Comparison of ENCODE assay signal across 7 mouse cellular contexts in genomic region chr17:21517130-21517671, GRCm38 (mm10). TPM values are rescaled to one million over a fixed set of nuclear protein-coding genes. Genes with fewer than 3 reads are reported as not detected.
DNase-seq lines count a peak whose midpoint lies in the region; ATAC-seq lines count a peak whose summit lies in the region.

No protein-coding gene starts in this region.

- peaks cover 14% of the 10 kb centered on the region for H3K4me1 ChIP-seq in megakaryocyte, embryonic 14.5 days
- peaks cover 6% of the 10 kb centered on the region for H3K4me1 ChIP-seq in forebrain, embryonic 12.5 days
- no peaks in the 10 kb centered on the region for H3K4me1 ChIP-seq in liver, embryonic 11.5 days (replicated peaks; ENCODE audit: control insufficient read depth, insufficient read depth, low read length)
- H3K4me1 ChIP-seq in stomach, embryonic 16.5 days (ENCODE audit: control insufficient read depth, insufficient read depth, low read length), result peaks cover 4% of the 10 kb centered on the region

- H3K27me3 ChIP-seq in megakaryocyte, embryonic 14.5 days (replicated peaks), result no peaks in the 10 kb centered on the region
- H3K27me3 ChIP-seq in forebrain, embryonic 12.5 days, result no peaks in the 10 kb centered on the region
- no peaks in the 10 kb centered on the region for H3K27me3 ChIP-seq in liver, embryonic 11.5 days (replicated peaks; ENCODE audit: control insufficient read depth, insufficient read depth, low read length)
- no peaks in the 10 kb centered on the region for H3K27me3 ChIP-seq in stomach, embryonic 16.5 days (ENCODE audit: control insufficient read depth, insufficient read depth, low read length)

- 36% methylated on average over 4 of the region's 4 CpGs for WGBS in forebrain, embryonic 12.5 days
- 30% methylated on average over 4 of the region's 4 CpGs for WGBS in liver, embryonic 11.5 days
- 28% methylated on average over 4 of the region's 4 CpGs for WGBS in stomach, embryonic 16.5 days

- H3K4me2 ChIP-seq in forebrain, embryonic 12.5 days, result peak overlapping the region; percentile 71
- peak overlapping the region; percentile 75 for H3K4me2 ChIP-seq in liver, embryonic 11.5 days
- peak overlapping the region; percentile 90 for H3K4me2 ChIP-seq in stomach, embryonic 16.5 days (ENCODE audit: low read depth, low read length)

- H3K27ac ChIP-seq in forebrain, embryonic 12.5 days, result peak overlapping the region; percentile 89
- H3K27ac ChIP-seq in liver, embryonic 11.5 days (ENCODE audit: low read depth, low read length), result peak overlapping the region; percentile 83; the same call in 1 of the 2 replicates
- peak overlapping the region; percentile 97 for H3K27ac ChIP-seq in stomach, embryonic 16.5 days (ENCODE audit: low read length)

- peak overlapping the region; percentile 64; the same call in 1 of the 2 replicates for H3K9ac ChIP-seq in forebrain, embryonic 12.5 days
- H3K9ac ChIP-seq in liver, embryonic 11.5 days (ENCODE audit: low read depth, low read length), result peak overlapping the region; percentile 78
- H3K9ac ChIP-seq in stomach, embryonic 16.5 days (ENCODE audit: low read length), result peak overlapping the region; percentile 77

- H3K36me3 ChIP-seq in megakaryocyte, embryonic 14.5 days (replicated peaks; ENCODE audit: low read length), result peaks cover 5% of the 10 kb centered on the region
- 0 out of 2 replicates have a peak, but pooled peaks cover 2% of the 10 kb centered on the region for H3K36me3 ChIP-seq in forebrain, embryonic 12.5 days (replicated peaks)
- H3K36me3 ChIP-seq in liver, embryonic 11.5 days (ENCODE audit: control insufficient read depth, insufficient read depth, low read length), result no peaks in the 10 kb centered on the region
- 0 out of 2 replicates have a peak, but pooled peaks cover under 1% of the 10 kb centered on the region for H3K36me3 ChIP-seq in stomach, embryonic 16.5 days (ENCODE audit: control insufficient read depth, insufficient read depth, low read length)

- ATAC-seq in megakaryocyte, adult 5-6 weeks (ENCODE audit: poor library complexity, severe bottlenecking), result no peak; the same call in 1 of the 2 replicates
- ATAC-seq in forebrain, embryonic 12.5 days (ENCODE audit: low FRiP score), result 0 out of 2 replicates have a peak, but pooled peaks have one; percentile 8
- ATAC-seq in liver, embryonic 11.5 days (replicated peaks; ENCODE audit: low FRiP score), result no peak
- no peak for ATAC-seq in stomach, embryonic 16.5 days (ENCODE audit: insufficient read depth, low FRiP score)

- H3K4me3 ChIP-seq in megakaryocyte, embryonic 14.5 days (replicated peaks), result peak overlapping the region; percentile 93
- H3K4me3 ChIP-seq in forebrain, embryonic 12.5 days (replicated peaks), result peak overlapping the region; percentile 53
- peak overlapping the region; percentile 65 for H3K4me3 ChIP-seq in liver, embryonic 11.5 days (ENCODE audit: low read depth, low read length)
- H3K4me3 ChIP-seq in stomach, embryonic 16.5 days (replicated peaks; ENCODE audit: low read length), result peak overlapping the region; percentile 60

- DNase-seq in liver, embryonic 11.5 days (ENCODE audit: low spot score), result no peak
- DNase-seq in cerebellum, adult 11-12 months, result no peak
- DNase-seq in frontal cortex, postnatal 10 days (ENCODE audit: low spot score in 2 of 2), result no peak

- H3K9me3 ChIP-seq in megakaryocyte, embryonic 14.5 days, result peaks cover 2% of the 10 kb centered on the region
- H3K9me3 ChIP-seq in forebrain, embryonic 12.5 days, result no peaks in the 10 kb centered on the region
- no peaks in the 10 kb centered on the region for H3K9me3 ChIP-seq in liver, embryonic 11.5 days (ENCODE audit: control insufficient read depth, low read length)
- H3K9me3 ChIP-seq in stomach, embryonic 16.5 days (replicated peaks; ENCODE audit: control insufficient read depth, low read length), result no peaks in the 10 kb centered on the region

RNA-seq across cellular contexts. Expression of gene Zfp52, which starts 18.1 kb away (rescaled TPM):
- polyA plus RNA-seq in megakaryocyte, embryonic 14.5 days (2012; ENCODE audit: insufficient read depth, low replicate concordance), result 1.1 TPM in 1 of 2 replicates, not detected in the other
- total RNA-seq in megakaryocyte, adult 5-6 weeks (2015), result 20.2 and 25.4 TPM in 2 replicates
- 31.0 and 36.1 TPM in 2 replicates for total RNA-seq in megakaryocyte, adult 5-6 weeks (2017)
- 1.7 and 1.9 TPM in 2 replicates for polyA plus RNA-seq in forebrain, embryonic 12.5 days (2016; fragmentation: Nextera tagmentation; extraction: Ambion mirVana)
- polyA plus RNA-seq in liver, embryonic 11.5 days (2014; fragmentation: Nextera tagmentation; extraction: Ambion mirVana), result 1.7 and 2.5 TPM in 2 replicates
- polyA plus RNA-seq in stomach, embryonic 16.5 days (2015; fragmentation: Nextera tagmentation; extraction: Ambion mirVana), result 5.8 and 6.6 TPM in 2 replicates

RNA-seq across cellular contexts. Expression of gene Zfp53, which starts 28.4 kb away (rescaled TPM):
- polyA plus RNA-seq in megakaryocyte, embryonic 14.5 days (2012; ENCODE audit: insufficient read depth, low replicate concordance), result 2.9 TPM in 1 of 2 replicates, not detected in the other
- total RNA-seq in megakaryocyte, adult 5-6 weeks (2015), result 23.9 and 25.5 TPM in 2 replicates
- 13.7 and 16.0 TPM in 2 replicates for total RNA-seq in megakaryocyte, adult 5-6 weeks (2017)
- polyA plus RNA-seq in forebrain, embryonic 12.5 days (2016; fragmentation: Nextera tagmentation; extraction: Ambion mirVana), result 8.6 and 9.2 TPM in 2 replicates
- polyA plus RNA-seq in liver, embryonic 11.5 days (2014; fragmentation: Nextera tagmentation; extraction: Ambion mirVana), result 7.5 and 7.8 TPM in 2 replicates
- polyA plus RNA-seq in stomach, embryonic 16.5 days (2015; fragmentation: Nextera tagmentation; extraction: Ambion mirVana), result 13.8 and 14.3 TPM in 2 replicates

RNA-seq across cellular contexts. Expression of gene Zfp948, which starts 49.6 kb away (rescaled TPM):
- 1.5 TPM in 1 of 2 replicates, not detected in the other for polyA plus RNA-seq in megakaryocyte, embryonic 14.5 days (2012; ENCODE audit: insufficient read depth, low replicate concordance)
- 2.0 and 3.4 TPM in 2 replicates for total RNA-seq in megakaryocyte, adult 5-6 weeks (2015)
- 1.8 and 3.0 TPM in 2 replicates for total RNA-seq in megakaryocyte, adult 5-6 weeks (2017)
- 15.0 and 16.2 TPM in 2 replicates for polyA plus RNA-seq in forebrain, embryonic 12.5 days (2016; fragmentation: Nextera tagmentation; extraction: Ambion mirVana)
- 13.7 and 14.9 TPM in 2 replicates for polyA plus RNA-seq in liver, embryonic 11.5 days (2014; fragmentation: Nextera tagmentation; extraction: Ambion mirVana)
- polyA plus RNA-seq in stomach, embryonic 16.5 days (2015; fragmentation: Nextera tagmentation; extraction: Ambion mirVana), result 19.0 and 21.3 TPM in 2 replicates
